Mouse (Mus musculus) gastrocnemius, postnatal 10 days (tissue): ENCODE measurements at regions not wholly inside any gene's neighbourhood (a gene's known extent, or its start where the extent isn't known, plus 50 kb on each side); places are given as distances from the start of the nearest gene placed in this dataset.
A peak's percentile ranks its signal among the peaks of the same experiment; 100 is the strongest.

ENCODE experiments used
- DNase-seq: peaks from one replicate; pipeline ENCODE4 v3.0.0; 2021; ENCODE audit warnings: mixed read lengths

DNA sequence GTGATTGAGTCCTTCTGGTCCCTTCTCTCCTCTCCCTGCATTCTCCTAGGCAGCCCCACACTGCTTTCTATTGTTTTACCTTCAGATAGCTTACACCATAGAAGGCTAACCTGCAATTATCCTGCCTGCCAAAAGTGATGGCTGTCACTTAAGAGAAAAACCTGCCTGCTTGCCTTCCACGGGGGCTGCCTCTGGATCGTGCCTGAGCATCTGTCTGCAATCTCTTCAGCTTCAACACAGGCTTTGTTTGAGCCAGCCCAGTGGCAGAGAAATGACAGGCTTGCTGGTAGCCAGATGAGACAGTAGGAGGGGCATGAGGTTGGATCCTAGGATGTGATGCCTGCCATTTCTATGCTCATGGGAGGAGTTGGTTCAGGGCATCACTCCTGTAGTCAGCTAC lies 345.2 kb upstream of the Tshz3 start:
- DNase-seq: no peak

DNA sequence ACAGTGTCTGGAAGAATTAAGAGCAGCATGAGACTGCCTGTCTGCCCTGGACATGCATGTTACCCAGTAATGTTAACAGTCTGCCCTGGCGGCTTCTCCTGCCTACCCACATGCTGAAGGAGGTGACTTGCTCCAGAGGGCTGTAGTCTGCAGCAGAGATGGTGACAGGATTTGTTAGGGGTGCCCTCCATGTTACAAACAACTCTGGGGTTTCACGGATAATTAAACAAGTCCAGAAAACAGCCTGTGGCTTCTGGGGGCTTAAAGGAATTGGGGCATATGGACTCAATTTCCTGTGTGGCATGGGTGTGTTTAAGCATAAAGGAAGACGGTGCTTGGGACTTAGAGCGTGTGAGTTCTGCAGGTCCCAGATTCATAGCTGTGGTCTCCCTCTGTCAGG lies 347.3 kb upstream of the Tshz3 start:
- DNase-seq: no peak

- no peak for DNase-seq
These were observed 349.7 kb upstream of the Tshz3 start for GRCm38 (mm10) chr7:36348195-36348594.

DNA sequence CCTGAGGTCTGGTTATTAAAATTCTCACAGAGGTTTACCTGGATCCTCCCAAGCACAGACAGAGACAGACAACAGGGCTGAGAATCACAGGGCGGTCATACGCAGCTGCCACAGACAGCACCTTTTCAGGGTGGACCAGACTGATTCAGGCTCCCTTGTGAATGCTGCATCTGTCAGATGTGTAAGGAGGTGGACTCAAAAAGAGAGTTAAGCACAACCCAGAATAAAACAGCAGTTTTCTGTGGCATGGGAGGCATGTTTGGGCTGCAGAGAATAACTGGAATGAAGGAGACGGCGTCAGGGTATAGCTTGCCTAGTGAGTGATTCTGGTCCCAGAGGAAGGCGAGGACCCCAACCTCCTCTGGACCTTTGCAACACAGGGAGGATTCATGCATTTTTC lies 363.1 kb upstream of the Tshz3 start:
- no peak for DNase-seq

DNA sequence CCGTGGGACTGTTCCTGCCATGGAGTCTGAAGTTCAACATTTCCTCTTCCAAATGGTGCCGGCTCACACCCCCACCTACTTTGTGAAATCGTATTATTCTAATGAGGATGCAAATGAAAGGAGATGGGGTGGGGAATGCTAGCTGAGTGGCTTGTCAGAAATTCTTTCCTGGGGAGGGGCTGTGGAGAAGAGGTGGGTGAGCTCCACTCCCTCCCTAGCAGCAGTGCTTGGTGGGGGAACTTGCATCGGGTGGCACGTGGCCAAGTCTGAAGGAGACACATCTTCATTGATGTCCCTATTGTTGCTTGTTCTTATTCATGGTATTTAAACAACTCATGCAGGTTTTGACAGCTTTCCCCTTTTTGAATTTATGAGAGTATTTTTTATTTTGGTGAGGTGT lies 363.8 kb upstream of the Tshz3 start:
- no peak for DNase-seq

- DNase-seq: no peak
These were observed 365.3 kb upstream of the Tshz3 start for GRCm38 (mm10) chr7:36332633-36333032.

DNA sequence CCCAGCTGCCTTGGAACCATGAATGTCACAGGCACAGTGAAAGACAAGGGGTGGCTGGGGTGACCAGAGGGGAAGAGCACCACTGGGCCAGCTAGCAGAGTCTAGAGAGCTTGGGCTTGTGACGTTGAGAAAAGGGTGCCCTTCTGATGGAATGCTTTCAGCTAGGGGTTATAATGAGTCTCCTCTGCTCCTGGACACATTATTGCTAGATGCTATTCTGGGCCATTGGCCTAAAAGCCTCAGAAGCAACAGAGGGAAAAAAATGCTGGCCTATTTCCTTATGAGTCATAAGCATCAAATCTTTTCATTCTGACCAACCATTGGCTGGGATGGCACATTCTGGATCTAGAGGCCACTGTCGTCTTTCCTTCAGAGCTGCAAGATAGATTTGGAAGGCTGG lies 369.8 kb upstream of the Tshz3 start:
- no peak for DNase-seq

- DNase-seq: no peak
These were observed 373.9 kb upstream of the Tshz3 start for GRCm38 (mm10) chr7:36324035-36324434.

DNA sequence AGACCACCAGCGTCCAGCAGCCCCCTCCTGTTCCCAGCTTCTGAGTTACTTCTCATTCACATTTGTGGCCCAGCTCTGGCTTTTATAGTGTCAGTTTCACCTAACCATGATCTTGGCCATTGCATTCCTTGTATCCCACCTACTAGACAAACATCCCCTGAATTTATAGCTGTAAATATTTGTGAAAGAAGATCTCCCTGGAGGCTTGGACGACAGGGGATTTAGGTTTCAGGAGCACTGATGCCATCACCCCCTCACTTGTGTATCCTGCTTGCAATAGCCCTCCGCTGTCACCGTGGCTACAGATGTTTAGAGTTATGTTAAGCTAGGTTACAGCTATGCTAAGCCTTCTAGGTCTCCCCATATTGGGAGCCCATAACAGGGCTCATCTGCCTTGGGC lies 375.7 kb upstream of the Tshz3 start:
- no peak for DNase-seq

- DNase-seq: peak; percentile 76
These were observed 380.3 kb upstream of the Tshz3 start for GRCm38 (mm10) chr7:36317466-36318212.

GRCm38 (mm10) chr7:36313751-36314150 lies 384.2 kb upstream of the Tshz3 start:
- DNase-seq: no peak

GRCm38 (mm10) chr7:36309761-36310605 lies 387.9 kb upstream of the Tshz3 start:
- peak; percentile 38 for DNase-seq

GRCm38 (mm10) chr7:36308726-36309125 lies 389.2 kb upstream of the Tshz3 start:
- no peak for DNase-seq

- DNase-seq: no peak
These were observed 389.8 kb upstream of the Tshz3 start for GRCm38 (mm10) chr7:36308106-36308620.

GRCm38 (mm10) chr7:36277275-36277674 lies 420.6 kb upstream of the Tshz3 start:
- no peak for DNase-seq

DNA sequence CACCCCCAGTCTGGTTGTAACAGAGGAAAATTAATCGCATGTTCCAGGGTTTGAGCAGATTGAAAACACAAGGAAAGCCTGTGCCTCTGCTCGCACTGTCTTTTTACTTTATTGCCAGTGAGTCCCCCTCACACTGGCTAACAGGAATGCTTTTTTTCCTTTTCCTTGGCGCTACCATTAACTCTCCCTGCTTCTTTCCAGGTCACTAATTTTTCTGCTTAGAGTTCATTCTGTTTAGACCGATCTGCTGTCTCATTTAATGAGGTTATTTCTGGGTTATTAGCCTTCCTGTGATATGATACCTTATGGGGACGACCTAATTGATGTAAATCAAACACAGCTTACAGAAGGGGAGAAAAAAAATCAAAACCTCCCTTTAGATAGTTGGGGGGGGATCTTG lies 429.0 kb upstream of the Tshz3 start:
- DNase-seq: no peak

DNA sequence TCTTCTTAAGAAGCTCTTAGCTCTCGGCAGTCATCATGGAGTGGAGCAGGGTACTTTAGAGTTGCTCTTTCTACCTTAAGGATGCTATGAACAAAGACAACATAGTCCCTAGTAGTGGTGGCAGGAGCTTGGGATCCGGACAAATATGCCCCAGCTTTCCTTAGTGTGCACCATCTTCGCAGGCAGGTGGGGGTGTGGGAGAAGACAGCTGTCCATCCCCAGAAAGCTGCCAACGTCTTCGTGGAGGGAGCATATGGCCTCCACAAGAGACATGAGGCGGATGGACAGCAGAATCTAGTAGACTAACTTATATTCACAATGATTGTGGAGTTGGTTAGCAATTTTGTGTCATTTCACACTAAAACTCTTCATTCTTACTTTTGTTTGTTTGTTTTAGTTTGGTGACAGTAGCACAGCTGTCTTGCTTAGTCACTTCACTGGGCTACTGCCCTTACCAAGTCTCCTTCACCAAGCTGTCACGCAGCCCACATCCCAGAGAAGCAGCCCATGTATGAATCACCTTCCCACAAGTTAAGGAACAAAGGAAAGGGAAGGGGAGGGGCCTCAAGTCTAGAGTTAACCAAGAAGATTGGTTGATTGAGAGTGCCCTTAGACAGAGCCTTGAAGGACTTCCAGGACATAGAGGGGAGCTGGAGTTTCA lies 432.6 kb upstream of the Tshz3 start:
- no peak for DNase-seq

DNA sequence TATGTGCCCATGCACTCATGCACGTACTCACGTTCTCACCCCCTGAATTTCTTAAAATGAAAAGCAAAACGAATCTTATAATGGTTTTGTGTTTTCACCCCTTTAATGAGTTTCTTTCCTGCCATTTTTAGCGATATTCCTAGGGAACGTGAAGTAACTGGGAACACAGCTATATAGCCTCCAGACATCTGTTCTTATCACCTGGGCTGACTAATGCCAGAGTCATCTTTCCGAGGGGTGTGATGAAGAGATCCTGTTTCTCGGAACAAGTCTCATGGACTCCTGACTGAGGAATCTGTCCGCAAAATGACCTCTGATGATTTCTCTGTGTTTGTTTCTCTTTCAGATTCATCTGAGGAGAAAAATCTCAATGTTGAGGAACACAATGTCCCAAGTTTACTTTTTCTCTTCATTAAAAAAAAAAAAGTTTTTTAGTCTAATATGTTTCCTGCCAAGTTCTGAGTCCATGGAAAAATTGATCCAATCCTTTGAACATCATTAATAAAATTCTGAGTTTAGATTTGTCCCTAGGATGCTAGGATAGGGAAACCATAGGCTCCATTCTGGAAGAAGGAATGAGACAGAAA lies 435.7 kb upstream of the Tshz3 start:
- DNase-seq: no peak

- no peak for DNase-seq
These were observed 440.8 kb upstream of the Tshz3 start for GRCm38 (mm10) chr7:36257102-36257501.

DNA sequence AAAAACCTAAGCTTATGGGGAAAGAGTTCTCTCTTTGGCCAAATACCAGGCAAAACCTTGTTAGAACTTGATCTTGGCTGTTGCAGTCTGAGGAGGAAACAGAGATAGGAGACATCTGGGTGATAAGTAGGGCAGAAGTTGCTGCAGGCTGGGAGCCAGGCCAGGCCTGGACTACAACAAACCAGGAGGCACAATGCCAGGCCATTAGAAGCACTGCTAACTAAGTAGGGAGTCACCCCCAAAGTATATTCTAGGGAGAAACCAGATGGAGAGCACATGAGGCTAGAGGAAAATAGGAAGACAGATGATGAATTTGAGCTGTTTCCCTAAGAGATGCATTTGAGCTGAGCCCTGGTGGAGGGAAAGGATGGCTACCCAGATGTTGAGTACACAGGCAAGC lies 444.6 kb upstream of the Zfp507 start:
- DNase-seq: no peak

- DNase-seq: no peak
These were observed 433.9 kb upstream of the Zfp507 start for GRCm38 (mm10) chr7:36236673-36237072.

- no peak for DNase-seq
These were observed 426.2 kb upstream of the Zfp507 start for GRCm38 (mm10) chr7:36229031-36229430.

- DNase-seq: no peak
These were observed 421.6 kb upstream of the Zfp507 start for GRCm38 (mm10) chr7:36224416-36224815.
